Mouse (Mus musculus) ES-E14 (cell line): ENCODE measurements at regions not wholly inside any gene's neighbourhood (a gene's known extent, or its start where the extent isn't known, plus 50 kb on each side); places are given as distances from the start of the nearest gene placed in this dataset.

Experiments
- CHD2 ChIP-seq: IDR thresholded peaks from 2 replicates; pipeline ENCODE4 v1.6.1; 2014; ENCODE audit warnings: mild to moderate bottlenecking, low read depth, low read length, inconsistent platforms
- HCFC1 ChIP-seq: IDR thresholded peaks from 2 replicates; pipeline ENCODE4 v1.6.1; 2012; ENCODE audit warnings: low read length, inconsistent platforms, borderline replicate concordance; ENCODE audit not compliant: insufficient read depth
- MAFK ChIP-seq: IDR thresholded peaks from 2 replicates; pipeline ENCODE4 v1.6.1; 2014; ENCODE audit warnings: mild to moderate bottlenecking, low read depth, low read length, inconsistent platforms; ENCODE audit not compliant: insufficient read depth
- ZC3H11A ChIP-seq: IDR thresholded peaks from 2 replicates; pipeline ENCODE4 v1.6.1; 2012; ENCODE audit warnings: low read depth, mild to moderate bottlenecking, inconsistent platforms, low read length, borderline replicate concordance
- ZNF384 ChIP-seq: IDR thresholded peaks from 2 replicates; pipeline ENCODE4 v1.6.1; 2012; ENCODE audit warnings: low read depth, low read length, inconsistent platforms

DNA sequence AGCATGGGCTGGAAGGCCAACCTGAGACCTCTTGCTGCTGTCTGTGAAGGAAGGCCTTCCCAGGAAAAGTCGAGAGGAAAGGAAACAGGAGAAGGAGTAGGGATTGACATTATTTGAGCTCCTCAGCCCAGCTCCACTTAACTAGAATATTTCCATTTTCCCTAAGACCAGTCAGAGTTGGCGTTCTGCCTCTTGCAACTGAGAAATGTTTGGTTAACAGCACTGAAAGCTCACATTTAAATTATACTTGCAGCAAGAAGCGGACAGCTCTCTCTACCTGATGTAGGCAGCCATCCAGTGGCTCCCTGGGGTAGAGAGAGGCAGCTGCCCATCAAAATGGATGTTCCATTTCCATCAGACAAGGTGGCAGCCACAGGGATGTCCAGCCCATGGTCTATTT lies 131.6 kb upstream of the Pkdcc start:
- TF ChIP-seq ZC3H11A (no peak), CHD2 (no peak), HCFC1 (no peak), ZNF384 (no peak), MAFK (no peak)
